Mouse (Mus musculus) layer of hippocampus, postnatal 14 days (tissue): ENCODE measurements around the gene Fxyd4. TPM values are rescaled to one million over a fixed set of nuclear protein-coding genes. Genes with fewer than 3 reads are reported as not detected.
A peak's percentile ranks its signal among the peaks of the same experiment; 100 is the strongest.

Experiments used
- DNase-seq, 2 experiments: peaks; one replicate each; pipeline ENCODE4 v3.0.0; 2021 to 2022; ENCODE audit warnings: low spot score in 2 of 2, mixed read lengths in 1 of 2
- total RNA-seq, 2 experiments: library from RNA; stranded (reverse); gene quantifications; 2 replicates each; pipeline ENCODE4 v1.2.3; 2021

Gene Fxyd4
- total RNA-seq, 2 experiments from 2014 or later, result not detected

GRCm38 (mm10) chr6:117920659-117921640, 16.5 kb downstream of the Fxyd4 start:
- no peak for DNase-seq

GRCm38 (mm10) chr6:117918043-117918442, 19.4 kb downstream of the Fxyd4 start:
- no peak for DNase-seq

- no peak for DNase-seq
Observed at GRCm38 (mm10) chr6:117917576-117917975, 19.9 kb downstream of the Fxyd4 start.

- DNase-seq, result peak; percentile 37 to 57
Observed at GRCm38 (mm10) chr6:117916737-117917426, 20.6 kb downstream of the Fxyd4 start.

- DNase-seq, result no peak
Observed at GRCm38 (mm10) chr6:117916205-117916736, 21.2 kb downstream of the Fxyd4 start.

DNA sequence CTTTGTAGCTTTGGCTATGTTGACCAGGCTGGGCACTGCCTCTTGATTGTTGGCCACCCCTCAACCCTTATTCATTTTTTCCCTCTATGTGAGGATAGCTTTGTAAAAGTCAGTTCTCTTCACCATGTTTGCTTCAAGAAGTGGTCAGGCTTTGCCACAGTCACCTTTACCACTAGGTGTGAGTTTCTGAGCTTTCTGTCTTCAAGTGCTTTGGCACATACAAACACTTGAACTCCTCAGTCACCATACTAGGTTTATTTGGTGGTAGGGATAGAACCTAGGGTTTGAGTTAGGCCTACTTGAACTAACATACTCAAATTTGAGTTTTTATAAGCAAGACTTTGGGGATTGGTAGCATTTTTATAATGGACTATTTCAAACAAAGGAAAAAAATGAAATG, 23.0 kb downstream of the Fxyd4 start:
- no peak for DNase-seq

DNA sequence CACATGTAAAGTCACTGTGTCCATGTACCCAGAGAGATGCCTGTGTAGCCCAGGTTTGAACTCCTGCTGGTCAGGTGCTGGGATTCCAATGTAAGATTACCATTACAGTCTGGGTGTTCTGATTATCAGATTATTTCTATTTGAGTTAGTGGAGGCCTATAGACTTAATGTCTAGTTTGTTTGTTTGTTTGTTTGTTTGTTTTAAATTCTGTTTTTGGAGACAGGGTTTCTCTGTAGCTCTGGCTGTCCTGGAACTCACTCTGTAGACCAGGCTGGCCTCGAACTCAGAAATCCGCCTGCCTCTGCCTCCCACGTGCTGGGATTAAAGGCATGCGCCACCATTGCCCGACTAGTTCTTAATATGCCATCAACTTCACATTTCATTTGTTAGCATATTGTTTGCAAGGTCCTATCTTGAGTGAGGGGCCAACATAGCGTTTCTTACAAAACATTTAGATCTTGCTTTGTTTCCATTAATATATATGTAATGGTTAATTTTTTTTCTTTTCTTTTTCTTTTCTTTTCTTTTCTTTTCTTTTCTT, 27.3 kb downstream of the Fxyd4 start:
- DNase-seq, result no peak

GRCm38 (mm10) chr6:117908424-117908900, 29.0 kb downstream of the Fxyd4 start:
- no peak for DNase-seq

DNA sequence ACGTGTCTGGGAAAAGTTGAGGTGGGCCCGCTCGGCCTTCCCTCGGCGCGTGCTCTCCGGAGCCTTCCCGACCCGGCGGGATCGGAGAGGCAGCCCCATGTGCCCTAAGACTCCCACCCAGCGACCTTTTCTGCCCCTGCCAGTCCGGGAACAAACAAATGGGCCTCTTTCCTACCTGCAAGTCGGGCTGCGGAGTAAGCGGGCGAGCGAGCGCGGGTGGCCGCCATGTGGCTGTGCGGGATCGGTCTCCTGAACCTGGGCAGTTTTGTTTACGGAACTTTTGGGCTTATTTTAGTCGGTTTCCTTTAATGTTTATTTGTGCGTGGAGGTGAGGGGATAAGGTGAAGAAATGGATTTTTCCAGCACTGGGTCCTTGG, 29.5 kb downstream of the Fxyd4 start:
- DNase-seq, result no peak

GRCm38 (mm10) chr6:117907301-117907978, 30.1 kb downstream of the Fxyd4 start:
- peak; percentile 39 to 59 for DNase-seq

DNA sequence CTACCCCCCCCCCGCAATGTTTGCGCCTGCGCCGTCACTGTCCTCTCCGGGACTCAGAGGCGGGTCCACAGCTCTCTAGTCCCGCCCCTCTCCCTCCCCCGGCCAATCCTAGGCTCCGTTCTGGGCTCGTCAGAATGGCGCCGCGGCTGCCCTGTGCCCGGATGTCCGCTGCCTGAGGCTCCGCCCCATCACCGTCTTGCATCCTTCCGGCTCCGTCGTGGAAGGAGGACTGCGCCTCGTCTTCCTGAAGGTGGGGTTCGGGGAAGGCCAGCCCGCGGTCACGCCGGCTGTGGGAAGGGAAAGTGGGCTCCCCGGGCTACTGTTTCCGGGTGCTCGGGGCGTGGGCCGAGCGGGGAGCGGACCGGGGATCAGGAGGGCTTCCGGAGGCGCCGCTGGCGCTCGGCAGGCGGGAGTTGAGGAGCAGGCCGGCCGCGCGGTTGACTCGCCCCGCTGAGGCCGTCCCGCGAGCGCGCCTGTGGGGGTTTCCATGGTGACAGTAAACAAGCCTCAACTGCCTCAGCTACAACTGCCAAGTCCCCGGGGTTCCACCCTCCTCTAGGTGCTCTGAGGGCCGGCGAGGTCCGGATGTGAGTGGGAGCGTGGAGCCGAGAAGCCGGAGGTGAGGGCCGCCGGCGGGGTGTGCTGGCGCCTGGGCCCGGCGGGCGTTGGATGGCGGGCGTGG, 30.8 kb downstream of the Fxyd4 start:
- peak; percentile 97 to 98 for DNase-seq

- DNase-seq, result peak; percentile 62 to 74
Observed at GRCm38 (mm10) chr6:117906015-117906531, 31.4 kb downstream of the Fxyd4 start.

- DNase-seq, result no peak
Observed at GRCm38 (mm10) chr6:117905260-117905930, 32.1 kb downstream of the Fxyd4 start.

DNA sequence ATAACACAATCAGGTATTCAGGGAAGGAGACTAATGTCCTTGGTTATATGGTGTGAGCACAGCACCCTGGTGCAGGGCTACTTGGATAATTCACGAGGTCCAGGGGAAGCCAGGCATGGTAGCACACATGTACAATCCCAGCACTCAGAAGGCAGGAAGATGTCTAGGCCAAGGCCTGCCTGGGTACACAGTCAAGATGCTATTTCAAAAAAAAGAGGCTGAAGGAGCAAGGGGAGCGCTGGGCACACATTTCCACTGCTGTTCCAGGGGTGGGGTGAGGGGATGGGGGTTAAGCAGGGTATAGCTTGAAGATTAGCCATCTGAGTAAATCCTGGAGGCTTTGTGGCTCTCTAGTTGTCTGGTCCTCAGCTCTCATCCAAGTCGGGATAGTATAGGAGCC, 33.7 kb downstream of the Fxyd4 start:
- no peak for DNase-seq

GRCm38 (mm10) chr6:117902556-117902955, 34.9 kb downstream of the Fxyd4 start:
- no peak for DNase-seq

GRCm38 (mm10) chr6:117901510-117902402, 35.7 kb downstream of the Fxyd4 start:
- no peak for DNase-seq

- no peak for DNase-seq
Observed at GRCm38 (mm10) chr6:117900126-117901080, 37.1 kb downstream of the Fxyd4 start, which contains the start of gene Hnrnpf. Hnrnpf (plus strand) TSS chr6:117900324.
